Mouse (Mus musculus) G1E (cell line): ENCODE measurements around the gene Gtpbp3.

ENCODE experiments used
- CTCF ChIP-seq: IDR thresholded peaks from 2 replicates; pipeline ENCODE4 v1.5.1; 2012; ENCODE audit warnings: low read depth, low read length, inconsistent platforms, mixed read lengths
- GATA1 ChIP-seq: IDR thresholded peaks from 2 replicates; pipeline ENCODE4 v1.6.1; 2012; ENCODE audit warnings: borderline replicate concordance, low read length, inconsistent platforms, mixed read lengths
- POLR2AphosphoS5 ChIP-seq: IDR thresholded peaks from 2 replicates; pipeline ENCODE4 v1.6.1; 2012; ENCODE audit warnings: low read depth, low read length, inconsistent platforms; ENCODE audit not compliant: insufficient replicate concordance

- TF ChIP-seq POLR2AphosphoS5 (no peak), CTCF (no peak), GATA1 (no peak)
Observed at GRCm38 (mm10) chr8:71505979-71506378, 18.1 kb downstream of the Gtpbp3 start.
